Mouse (Mus musculus) megakaryocyte progenitor cell, adult 5-6 weeks (primary cell): ENCODE data around the gene Ly6g6d. TPM values are rescaled to one million over a fixed set of nuclear protein-coding genes. Genes with fewer than 3 reads are reported as not detected.
"Not testable (repeated sequence)": the region's sequence is repeated elsewhere in the genome, so short reads cannot be mapped to it uniquely, and the experiment has no call there.

Experiments
- ATAC-seq: replicated peaks from 2 replicates; pipeline ENCODE4 v1.8.0; 2016; ENCODE audit warnings: mild to moderate bottlenecking, moderate TSS enrichment, inconsistent platforms; ENCODE audit not compliant: poor library complexity
- total RNA-seq, 2 experiments: library from RNA; stranded (forward) in 1 of 2; stranded (reverse) in 1 of 2; fragments of 157-497, 149-512 nt in 1 of 2; fragments of 200-1000 nt in 1 of 2; gene quantifications; 2 replicates each; pipeline versions ENCODE4 v1.2.3 to v1.2.4; 2015 to 2017

Gene Ly6g6d
- total RNA-seq (2015) (not detected in 2 replicates), total RNA-seq (2017) (not detected in 2 replicates)

DNA sequence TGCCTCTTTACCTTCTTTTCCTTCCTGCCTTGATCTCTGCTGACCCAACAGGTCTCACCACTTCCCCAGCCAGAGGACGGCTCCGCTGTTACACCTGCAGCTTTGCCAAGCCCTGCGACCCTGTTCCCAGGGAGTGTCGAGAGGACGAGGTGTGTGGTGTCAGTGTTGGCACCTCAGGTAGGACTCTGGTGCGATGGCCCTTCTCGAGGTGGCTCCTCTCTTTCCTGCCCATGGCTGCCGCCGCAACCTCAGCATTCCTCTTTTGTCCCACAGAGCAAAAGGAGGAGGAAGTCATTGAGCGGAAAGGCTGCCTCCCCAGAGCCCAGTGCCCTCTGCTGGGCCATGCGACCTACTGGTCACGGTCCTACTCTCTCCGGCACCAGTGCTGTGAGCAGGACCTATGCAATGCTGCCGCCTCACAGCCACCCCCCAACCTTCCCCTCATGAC is at the start of gene Ly6g6d:
Ly6g6d (minus strand) TSS at position 280 of the 448 bp plus-strand sequence.
- peak; percentile 35; the same call in 1 of the 2 replicates for ATAC-seq

DNA sequence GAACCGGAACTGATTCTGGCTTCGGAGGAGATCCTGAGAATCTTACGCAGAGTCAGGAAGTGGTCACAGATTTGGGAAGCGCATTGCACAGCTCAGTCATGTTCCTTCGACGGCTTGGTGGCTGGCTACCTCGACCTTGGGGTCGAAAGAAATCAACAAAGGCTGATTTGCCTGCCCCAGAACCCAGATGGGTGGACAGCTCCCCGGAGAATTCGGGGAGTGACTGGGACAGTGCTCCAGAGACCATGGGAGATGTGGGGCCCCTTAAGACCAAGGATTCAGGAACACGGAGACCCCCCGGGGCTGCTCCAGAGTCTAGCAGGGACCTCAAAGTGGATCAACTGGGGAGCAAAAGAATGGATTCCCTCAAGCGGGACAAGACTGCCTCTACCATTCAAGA is 49.2 kb upstream of the Ly6g6d start:
- no peak; the same call in 1 of the 2 replicates for ATAC-seq

DNA sequence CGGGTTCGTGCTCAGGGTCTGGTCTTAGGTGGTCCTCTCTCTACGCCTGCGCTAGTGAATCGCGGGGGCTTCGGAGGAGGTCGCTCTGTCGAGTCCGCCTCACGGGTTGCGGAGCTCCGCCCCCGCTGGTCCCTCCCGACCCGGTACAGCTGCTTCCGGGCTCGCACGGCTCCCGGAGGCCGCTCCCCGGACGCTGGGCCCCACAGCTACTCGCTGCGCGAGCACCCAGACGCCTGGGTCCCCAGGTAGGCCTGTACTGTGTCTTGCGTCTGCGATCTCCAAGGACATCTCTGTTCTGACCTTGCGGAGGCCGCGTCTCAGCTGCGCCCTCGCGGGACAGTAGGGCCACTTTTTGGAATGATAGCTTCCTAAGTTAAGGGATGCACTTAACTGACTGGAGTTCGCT is 48.3 kb upstream of the Ly6g6d start, which contains the start of gene D17H6S53E:
D17H6S53E (plus strand) TSS at position 168 of the 406 bp plus-strand sequence.
- ATAC-seq, result peak; percentile 65

DNA sequence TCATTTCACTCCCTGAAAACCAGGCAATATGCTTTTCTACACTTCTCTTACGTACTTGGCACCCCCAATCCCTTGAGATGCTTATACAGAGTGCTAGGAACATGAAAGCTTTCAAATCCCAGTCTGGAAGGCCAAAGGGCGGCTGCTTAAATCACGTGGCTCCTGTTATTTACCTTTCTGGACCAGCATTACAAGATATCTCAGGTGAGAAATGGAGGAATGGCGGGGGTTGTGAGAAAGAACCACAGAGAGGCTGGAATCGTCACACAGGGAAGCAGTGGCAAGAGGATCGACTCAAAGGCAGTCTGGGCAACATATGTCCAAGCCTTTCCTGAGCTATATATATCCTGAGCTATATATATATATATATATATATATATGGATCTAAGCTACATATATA is 47.7 kb upstream of the Ly6g6d start:
- no peak for ATAC-seq

DNA sequence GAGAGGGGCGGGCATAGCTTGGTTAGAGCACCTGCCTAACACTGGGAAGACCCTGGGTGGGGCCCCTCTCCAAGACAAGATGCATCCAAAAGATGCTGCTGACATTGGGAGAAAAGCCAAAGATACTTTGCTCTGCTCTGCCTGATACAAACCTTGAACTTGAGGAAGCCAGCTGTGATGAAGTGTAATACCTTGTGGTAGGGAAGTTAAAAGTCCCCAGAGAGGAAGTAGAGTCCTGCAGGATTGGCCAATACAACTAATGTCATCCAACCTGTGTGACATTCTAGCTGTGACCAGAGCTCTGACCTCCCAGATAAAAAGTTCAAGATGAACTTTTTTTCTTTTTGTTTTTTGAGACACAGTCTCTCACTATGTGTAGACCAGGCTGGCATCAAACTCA is 47.2 kb upstream of the Ly6g6d start:
- no peak for ATAC-seq

DNA sequence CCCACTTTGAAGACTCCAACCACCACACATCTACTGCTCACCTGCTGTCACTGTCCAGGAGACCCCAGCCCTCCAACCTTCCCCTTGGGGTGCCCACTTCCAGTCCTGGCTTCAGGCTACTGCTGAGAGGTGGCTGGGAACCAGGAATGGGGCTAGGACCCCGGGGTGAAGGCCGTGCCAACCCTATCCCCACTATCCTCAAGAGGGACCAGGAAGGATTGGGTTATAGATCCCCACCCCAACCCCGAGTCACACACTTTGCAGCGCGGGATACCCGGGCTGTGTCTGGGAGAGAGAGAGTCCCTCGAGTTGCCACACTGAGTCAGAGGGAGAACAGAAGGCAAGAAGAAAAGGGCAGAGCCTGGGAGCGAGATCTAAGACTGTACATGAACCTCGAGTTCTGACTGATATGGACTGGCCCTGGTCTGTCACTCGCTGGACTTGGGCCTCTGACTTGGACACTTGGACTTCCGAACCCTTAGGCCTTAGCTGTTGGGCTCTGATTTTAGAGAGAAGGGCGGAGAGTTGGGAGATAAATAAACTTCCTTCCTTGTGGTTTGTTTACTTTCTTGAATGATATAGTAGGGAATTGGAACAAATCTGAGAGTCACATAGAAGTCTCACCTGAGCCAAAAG is 46.5 kb upstream of the Ly6g6d start:
- ATAC-seq, result not testable (repeated sequence)

DNA sequence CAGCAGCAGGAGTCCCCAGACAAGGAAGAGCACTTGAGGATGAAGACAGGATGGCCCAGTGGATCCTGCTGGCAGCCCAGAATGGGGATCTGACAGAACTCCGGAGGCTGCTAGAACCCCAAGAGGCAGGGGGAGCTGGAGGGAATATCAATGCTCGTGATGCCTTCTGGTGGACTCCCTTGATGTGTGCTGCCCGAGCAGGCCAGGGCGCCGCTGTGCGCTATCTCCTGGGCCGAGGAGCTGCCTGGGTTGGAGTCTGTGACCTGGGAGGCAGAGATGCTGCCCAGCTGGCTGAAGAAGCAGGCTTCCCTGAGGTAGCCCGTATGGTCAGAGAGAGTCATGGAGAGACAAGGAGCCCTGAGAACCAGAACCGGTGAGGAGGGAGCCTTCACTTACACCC is 45.4 kb upstream of the Ly6g6d start:
- not testable (repeated sequence) for ATAC-seq

DNA sequence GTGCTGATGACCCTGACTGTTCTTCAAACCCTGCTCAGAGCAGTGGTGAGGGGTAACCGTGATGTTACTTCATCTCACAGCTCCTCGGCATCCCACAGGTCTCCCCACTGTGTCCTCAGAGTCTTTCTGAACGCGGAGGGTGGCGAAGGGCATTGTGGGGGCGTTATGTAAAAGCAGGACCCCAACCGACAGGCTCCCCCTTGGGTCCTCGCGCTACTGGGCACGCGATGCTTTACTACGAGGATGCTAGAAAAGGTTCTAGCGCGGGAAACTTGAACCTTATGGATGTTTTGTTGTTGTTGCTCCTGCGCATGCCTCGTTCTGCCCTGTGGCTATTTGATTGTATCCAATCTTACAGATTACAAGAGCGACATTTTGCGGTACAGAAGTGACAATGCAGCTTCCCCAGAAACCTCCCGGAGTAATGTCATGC is 44.0 kb upstream of the Ly6g6d start, which contains the start of gene Csnk2b:
Csnk2b (minus strand) TSS at position 183 of the 433 bp plus-strand sequence.
- ATAC-seq, result peak; percentile 13

DNA sequence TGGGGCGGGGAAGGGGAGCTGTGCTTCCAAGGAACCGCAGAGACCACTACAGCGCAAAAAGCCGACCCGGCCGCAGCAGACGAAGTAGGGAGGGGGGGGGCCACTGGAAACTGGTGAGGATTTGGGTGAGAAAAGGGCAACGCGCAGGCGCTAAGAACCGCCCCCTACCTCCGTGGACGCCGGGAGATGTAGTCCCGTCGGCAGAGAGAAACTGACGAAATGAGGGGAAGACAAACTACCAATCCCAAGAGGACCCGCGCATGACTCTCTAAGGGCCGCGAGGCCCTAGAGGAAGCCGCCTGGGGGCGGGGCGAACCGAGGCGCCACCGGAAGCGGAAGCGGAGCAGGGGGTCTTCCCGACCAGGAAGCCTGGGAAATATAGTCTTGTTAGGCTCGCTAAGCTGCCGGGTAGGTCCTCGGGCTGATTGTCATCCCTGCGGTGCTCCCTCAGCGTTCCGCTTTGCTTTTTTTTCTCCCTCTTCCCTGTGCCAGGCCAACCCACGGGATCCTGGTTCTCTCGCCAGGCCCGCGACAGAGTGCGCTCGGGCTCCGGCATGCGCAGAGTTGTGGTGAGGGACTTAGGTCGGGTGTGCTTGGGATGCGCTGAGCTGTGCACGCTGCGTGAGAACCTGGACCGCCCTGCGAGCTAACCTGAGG is 43.4 kb upstream of the Ly6g6d start, which contains the start of gene Gpank1:
Gpank1 (plus strand) TSS at position 313 of the 657 bp plus-strand sequence.
- peak; percentile 89 for ATAC-seq

DNA sequence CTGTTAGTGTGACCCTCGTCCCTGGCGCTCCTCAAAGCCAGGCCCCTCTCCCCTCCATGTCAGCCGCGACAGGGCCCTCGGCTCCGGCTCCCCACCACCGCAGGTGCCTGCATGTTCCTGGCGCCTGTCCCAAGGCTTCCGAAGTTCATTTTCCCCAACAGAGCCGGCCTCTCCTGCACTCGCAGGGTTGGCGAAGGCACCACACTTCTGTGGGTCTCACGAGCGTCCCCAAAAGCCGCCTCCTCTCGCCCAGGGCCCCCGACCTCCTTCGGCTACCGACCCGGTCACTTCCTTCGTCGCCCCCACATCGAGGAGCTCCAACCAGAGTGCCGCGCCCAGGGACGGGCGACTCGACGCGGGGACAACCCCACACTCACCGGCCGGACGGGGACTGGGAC is 42.9 kb upstream of the Ly6g6d start:
- ATAC-seq, result no peak

DNA sequence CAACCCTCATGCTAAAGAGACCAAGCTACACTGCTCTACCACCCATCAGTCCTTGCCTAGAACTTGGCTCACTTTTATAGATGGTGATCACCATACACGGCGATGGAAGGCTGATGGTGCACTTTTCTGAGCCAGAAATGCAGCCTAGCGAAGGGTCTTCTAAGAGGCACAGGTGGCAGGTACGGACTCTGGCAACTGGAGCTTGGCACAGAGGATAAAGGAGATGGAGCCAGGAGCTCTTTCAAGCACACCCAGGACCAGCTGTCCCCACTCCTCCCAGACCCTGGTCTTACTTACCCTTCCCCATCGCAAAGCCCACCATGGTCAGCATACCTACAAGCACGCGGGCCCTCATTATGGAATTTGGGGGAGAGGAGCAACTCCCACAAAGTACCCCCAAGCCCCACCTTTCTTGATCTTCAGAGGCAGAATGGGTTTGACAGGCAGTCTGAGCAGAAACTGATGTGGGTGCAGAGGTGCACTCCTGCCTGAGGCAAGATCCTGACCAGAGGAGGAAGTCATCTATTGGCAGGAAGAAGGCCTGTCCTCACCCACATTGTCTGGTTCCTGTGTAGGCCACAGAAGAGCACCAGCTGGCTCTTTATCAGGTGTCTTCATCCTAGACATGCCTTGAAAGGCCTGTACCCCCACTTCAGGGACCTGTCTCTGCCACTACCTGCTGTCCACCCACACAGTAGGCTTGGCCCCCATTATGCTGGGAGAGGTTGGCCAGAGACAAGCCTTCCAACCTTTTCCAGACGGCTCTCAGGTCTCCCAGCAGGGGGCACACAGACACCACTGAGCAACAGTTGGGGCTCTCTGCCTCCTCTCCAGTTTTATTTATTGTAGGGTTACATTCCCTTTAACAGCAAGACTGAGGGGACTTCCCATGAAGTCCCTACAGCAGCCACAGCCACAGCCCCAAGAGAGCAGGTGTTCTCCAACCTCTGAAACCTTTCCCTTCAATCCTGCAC is 37.5 kb upstream of the Ly6g6d start, which contains the start of gene Ly6g5b:
Ly6g5b (minus strand) TSS at position 383 of the 974 bp plus-strand sequence.
- peak; percentile 73 for ATAC-seq

DNA sequence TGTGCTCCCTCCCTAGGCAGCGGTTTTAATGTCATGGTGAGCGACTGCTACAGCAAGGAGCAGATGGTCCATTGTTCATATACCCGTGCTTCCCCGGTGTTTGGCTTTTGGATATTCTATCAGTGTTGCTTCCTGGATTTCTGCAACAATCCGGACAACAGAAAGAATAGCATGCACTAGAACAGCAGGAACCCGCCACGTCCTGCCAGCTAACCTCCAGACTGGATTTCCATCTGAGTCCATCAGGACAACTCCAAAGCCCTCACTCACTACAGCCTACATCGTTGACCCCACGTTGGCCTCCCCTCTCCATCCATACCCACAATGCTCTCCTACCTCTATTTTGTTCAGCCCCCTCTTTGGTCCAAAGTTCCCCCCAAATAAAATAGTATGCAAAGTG is 33.9 kb upstream of the Ly6g6d start:
- no peak for ATAC-seq

DNA sequence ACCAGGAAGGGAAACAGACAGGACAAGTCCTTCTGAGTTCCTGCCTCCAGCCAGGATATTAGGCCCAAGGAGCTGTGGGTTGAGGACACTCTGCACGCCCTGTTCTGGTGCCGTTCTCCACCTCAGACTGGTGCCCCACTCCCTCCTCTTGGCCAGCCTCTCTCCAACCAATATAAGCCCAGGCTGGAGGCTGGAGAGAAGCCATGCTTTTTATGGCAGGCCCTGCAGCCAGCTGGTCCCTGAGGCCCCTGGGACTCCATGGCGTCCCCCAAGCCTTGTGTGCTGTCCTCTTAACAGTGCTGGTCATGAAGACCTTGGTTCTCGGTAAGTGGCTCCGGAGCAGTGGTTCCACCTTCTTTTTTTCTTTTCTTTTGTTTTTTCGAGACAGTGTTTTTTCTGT is 30.2 kb upstream of the Ly6g6d start, which contains the start of gene Ly6g5c:
Ly6g5c (plus strand) TSS at position 183 of the 400 bp plus-strand sequence.
- ATAC-seq, result no peak

DNA sequence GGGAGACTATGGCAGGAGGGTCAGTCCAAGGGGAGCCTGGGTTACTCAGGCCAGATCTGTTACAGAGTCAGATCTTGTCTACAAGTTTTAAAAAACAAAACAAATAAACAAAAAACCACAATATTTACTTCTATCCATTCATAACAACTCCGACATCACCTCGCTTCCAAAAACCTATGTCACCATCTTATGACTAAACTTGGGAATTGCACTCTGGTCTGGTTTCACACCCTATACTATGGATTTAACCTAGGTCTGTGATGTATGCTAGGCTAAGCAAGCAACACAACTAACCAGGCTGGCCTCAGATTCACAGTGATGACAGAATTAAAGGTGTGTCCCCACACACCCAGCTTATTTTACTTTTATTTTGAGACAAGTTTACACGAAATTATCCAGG is 28.7 kb upstream of the Ly6g6d start:
- no peak for ATAC-seq

DNA sequence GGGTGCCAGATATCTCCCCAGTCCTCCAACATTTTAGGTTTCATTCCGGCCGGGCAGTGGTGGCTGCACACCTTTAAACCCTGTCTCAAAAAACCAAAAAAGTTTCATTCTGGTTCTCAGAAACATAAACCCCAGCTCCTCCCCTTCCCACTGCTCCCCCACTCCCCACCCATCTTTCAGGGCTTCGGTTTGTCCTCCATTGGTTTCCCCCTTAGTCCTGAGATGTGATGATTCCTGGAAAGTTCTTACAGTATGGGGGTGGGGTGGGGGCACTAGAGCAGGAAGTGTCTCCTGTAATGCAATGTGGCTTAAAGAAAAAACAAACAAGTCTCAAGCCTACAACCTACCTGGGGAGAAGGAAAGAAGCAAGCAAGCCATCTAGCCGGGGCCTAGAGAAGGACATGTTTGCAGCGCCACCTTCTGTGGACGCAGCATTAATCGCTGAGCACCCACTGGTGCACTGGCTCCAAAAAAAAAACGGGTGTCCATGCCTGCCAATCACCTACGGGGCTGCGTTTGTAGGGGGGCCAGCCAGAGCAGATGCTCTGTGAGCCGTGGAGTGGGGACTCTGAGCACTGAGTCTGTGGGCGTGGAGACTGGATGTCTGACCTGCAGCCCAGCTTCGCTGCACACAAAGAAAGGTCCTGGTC is 28.0 kb upstream of the Ly6g6d start:
- peak; percentile 51 for ATAC-seq

DNA sequence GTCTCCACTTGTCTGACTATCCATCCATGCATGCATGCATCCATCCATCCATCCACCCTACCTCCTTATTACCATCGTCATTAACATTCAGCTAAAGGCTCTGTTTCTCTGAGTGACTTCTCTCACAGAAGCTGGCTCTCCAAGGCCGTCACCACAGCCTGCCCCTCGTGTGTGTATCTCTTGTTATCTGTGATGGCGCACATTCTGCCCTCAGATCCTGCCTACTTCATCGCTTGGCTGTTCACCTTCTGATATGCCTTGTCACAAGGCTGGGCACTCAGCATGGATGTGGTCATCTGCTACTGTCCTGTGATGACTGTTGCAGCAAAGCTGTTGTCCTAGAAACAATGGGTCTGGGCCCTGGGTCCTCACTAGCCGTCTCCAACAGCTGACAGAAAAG is 26.9 kb upstream of the Ly6g6d start:
- peak; percentile 84 for ATAC-seq

DNA sequence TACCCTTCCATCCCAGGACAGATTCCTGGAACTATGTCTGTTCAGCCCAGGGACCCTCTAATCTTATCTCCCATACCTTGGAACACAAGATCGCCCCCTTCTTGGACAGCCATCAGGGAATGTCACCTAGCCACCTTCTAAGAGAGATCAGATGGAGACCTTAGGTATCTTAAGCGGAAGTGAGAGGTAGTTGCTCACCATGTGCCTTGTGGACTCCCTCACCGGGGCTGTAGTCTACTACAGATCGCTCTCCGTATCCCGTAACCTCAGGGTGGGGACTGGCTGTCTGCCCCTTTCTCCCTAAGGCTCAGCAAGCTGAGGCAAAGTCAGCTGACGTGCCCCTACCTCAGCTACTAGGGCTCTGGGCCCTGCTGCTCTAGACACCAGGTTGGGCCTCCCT is 26.2 kb upstream of the Ly6g6d start:
- ATAC-seq, result no peak

DNA sequence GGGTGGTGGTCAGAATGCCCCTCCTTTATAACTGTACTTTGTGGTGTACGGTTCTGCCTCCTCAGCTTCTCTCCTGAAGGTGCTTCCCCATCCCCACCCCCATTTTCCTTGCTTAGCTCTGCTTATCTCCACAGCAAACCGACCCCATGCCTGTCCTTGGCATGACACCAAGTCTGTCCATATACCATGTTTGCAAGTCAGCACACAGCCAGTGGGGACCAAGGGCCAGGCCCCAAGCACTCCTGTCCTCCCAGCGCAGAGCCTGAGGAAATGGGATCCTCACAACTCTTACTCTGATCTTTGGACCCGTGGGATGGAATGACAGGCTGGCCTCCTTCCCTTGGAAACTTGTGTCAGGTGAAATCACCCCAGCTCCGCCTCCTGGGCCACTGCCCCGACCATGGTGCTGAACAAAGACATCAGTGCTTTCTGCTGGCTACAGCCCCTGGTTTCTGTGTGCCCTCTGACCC is 25.4 kb upstream of the Ly6g6d start:
- ATAC-seq, result peak; percentile 21

DNA sequence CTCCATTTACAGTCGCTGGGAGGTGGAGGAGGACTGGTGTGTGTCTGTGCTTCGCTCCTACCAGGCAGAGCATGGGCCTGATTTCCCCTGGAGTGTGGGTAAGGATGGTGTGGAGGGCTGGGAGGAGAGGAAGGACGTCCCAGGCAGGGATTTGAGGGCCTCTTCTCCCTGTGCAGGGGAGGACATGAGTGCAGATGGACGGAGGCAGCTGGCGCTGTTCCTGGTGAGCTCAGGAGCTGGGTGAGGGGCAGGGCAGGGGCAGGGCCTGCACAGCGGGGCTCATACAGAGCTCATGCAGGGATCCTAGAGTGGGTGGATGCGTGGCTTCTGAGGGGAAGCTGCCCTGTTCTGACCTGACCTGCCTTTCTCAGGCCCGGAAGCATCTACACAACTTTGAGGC is 24.4 kb upstream of the Ly6g6d start:
- no peak for ATAC-seq

DNA sequence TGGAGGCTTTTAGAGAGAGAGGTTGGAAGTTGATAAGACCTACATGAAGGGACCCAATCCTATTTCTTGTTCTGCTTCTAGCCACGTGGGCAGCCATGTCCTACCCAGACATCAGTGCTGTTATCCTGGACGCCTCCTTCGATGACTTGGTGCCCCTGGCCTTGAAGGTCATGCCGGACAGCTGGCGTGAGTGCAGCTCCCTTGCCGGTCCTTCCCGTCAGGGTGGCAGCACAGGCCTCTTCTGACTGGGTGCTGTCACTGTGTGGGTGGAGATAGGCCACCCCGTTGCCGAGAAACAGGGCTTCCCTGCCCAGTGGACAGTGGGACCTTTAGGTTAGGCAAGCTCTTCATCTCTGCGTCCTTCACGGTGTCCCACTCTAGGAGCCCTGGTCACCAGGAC is 23.3 kb upstream of the Ly6g6d start:
- no peak for ATAC-seq
